Mouse (Mus musculus): ENCODE data around the gene Panx2.
A peak's percentile ranks its signal among the peaks of the same experiment; 100 is the strongest.

Panx2 gene

DNA sequence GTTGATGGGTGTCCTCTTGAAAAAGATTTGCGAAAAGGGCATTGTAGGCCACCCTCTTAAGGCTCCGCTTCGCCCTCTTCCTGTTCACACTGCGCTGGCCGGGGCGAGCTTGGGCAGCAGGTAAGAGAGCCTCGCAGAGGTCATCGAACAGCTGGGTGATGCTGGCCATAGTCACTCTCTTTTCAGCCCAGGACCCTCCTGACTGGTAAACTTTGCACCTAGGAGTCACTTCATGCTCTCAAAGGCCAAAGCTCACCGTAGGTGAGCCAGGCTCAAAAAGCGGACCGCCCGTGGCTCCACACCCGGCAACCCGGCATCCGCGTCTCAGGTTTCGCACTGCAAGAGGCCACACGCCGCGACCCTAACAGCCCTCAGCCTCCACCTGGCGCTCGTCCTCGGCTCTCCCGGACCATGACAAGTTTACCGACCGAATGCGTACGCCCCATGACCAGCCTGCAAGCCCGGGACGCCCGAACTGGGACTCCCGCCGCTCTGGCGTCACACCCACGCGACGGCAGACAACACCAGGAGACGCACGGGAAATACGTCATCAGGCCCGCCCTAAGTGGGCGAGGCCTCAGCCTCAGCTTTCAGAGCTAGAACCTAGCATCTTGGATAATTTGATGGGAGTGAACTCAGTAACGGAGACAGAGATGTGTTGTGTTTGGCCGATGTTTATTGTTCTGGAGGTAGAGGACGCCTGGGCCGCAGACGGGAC lies 63.3 kb downstream of the Panx2 start, which contains the start of gene Tubgcp6:
Tubgcp6 (minus strand) TSS at position 464 of the 718 bp plus-strand sequence.
- peak; percentile 95 for DNase-seq (ENCODE audit: low read depth, low spot score)

Measured in 3T3-L1 (cell line).